ENCODE assay signal across 8 mouse cellular contexts in the genomic region with DNA sequence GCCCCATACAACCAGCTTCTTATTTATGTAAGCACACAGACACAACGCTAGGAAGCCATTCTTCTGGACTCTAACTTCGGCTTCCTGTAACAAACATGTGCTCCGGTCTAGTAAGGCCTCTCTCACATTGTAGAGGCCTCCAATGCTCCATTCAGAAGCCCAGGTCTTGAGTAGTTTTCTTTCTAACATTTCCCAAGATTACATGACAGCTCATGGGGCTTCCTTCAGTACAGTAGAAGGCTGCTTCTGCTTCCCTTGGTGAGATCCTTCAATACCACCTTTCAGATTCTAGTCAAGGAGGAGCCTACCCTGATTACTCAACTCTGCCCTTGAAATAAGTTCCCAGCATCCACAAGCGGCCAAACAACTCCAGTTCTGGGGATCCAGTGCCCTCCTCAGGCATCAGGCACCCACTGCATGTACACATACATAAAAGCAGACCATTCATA. TPM values are rescaled to one million over a fixed set of nuclear protein-coding genes. Genes with fewer than 3 reads are reported as not detected.
DNase-seq lines count a peak whose midpoint lies in the region; ATAC-seq and TF ChIP-seq lines count a peak whose summit lies in the region.

No protein-coding gene starts in this region.

- no peaks in the 10 kb centered on the region for H3K9me3 ChIP-seq in heart, embryonic 13.5 days
- no peaks in the 10 kb centered on the region for H3K9me3 ChIP-seq in G1E (replicated peaks)
- H3K9me3 ChIP-seq in midbrain, embryonic 10.5 days (replicated peaks): no peaks in the 10 kb centered on the region

- peaks cover 8% of the 10 kb centered on the region; the same call in 1 of the 2 replicates for H3K36me3 ChIP-seq in heart, embryonic 13.5 days
- peaks cover 67% of the 10 kb centered on the region for H3K36me3 ChIP-seq in G1E (replicated peaks)
- peaks cover 28% of the 10 kb centered on the region for H3K36me3 ChIP-seq in midbrain, embryonic 10.5 days

- H3K9ac ChIP-seq in heart, embryonic 13.5 days: peak overlapping the region; percentile 93

- TF ChIP-seq CTCF in G1E (IDR thresholded peaks at IDR 0.05; ENCODE audit: low read depth, low read length): no peak

- no peak for ATAC-seq in heart, embryonic 13.5 days (ENCODE audit: extremely low read depth, insufficient number of reproducible peaks, low FRiP score, low TSS enrichment)
- no peak for ATAC-seq in G1E (ENCODE audit: extremely low read depth, insufficient number of reproducible peaks, low FRiP score, poor library complexity, severe bottlenecking)
- peak; percentile 36 for ATAC-seq in granulocyte monocyte progenitor cell, adult 5-6 weeks (replicated peaks; ENCODE audit: poor library complexity, severe bottlenecking)

- H3K4me2 ChIP-seq in heart, embryonic 13.5 days: peak overlapping the region; percentile 99

- H3K27me3 ChIP-seq in heart, embryonic 13.5 days (replicated peaks): no peaks in the 10 kb centered on the region
- H3K27me3 ChIP-seq in G1E (ENCODE audit: insufficient read depth, low read length): no peaks in the 10 kb centered on the region
- H3K27me3 ChIP-seq in midbrain, embryonic 10.5 days (ENCODE audit: low read depth, poor library complexity, severe bottlenecking): no peaks in the 10 kb centered on the region

- DNase-seq in heart, postnatal 4 days: no peak
- DNase-seq in G1E (ENCODE audit: low spot score): no peak
- no peak for DNase-seq in midbrain, embryonic 10.5 days (ENCODE audit: low spot score)
- no peak for DNase-seq in spleen, postnatal 36 days (ENCODE audit: low spot score in 2 of 2)
- DNase-seq in spleen, adult 12 weeks (ENCODE audit: low spot score): no peak
- no peak for DNase-seq in ovary, postnatal 10 days (ENCODE audit: low spot score)

- WGBS in heart, embryonic 13.5 days: 32% methylated on average over 4 of the region's 4 CpGs
- 33% methylated on average over 4 of the region's 4 CpGs for WGBS in midbrain, embryonic 10.5 days

- peaks cover 59% of the 10 kb centered on the region for H3K4me1 ChIP-seq in heart, embryonic 13.5 days
- peaks cover 80% of the 10 kb centered on the region for H3K4me1 ChIP-seq in G1E (ENCODE audit: insufficient read depth, low read depth, low read length)
- H3K4me1 ChIP-seq in midbrain, embryonic 10.5 days: peaks cover 39% of the 10 kb centered on the region

- H3K4me3 ChIP-seq in heart, embryonic 13.5 days: peak overlapping the region; percentile 83
- H3K4me3 ChIP-seq in G1E (ENCODE audit: low read depth, low read length): peak overlapping the region; percentile 85; the same call in 1 of the 2 replicates
- H3K4me3 ChIP-seq in midbrain, embryonic 10.5 days: peak overlapping the region; percentile 82

- H3K27ac ChIP-seq in heart, embryonic 13.5 days (replicated peaks): peak overlapping the region; percentile 94
- H3K27ac ChIP-seq in midbrain, embryonic 10.5 days (replicated peaks): peak overlapping the region; percentile 99

RNA-seq across cellular contexts. Expression of gene Dido1, which starts 7.1 kb away (rescaled TPM):
- polyA plus RNA-seq in heart, embryonic 13.5 days (2015; fragmentation: Nextera tagmentation; extraction: Ambion mirVana): 14.8 and 16.4 TPM in 2 replicates
- 10 to 100 TPM; 40.5 to 44.0 TPM for total RNA-seq in heart, postnatal 4 days (2021)
- total RNA-seq in G1E (2014; fragmentation: Nextera tagmentation) (57.3 and 66.5 TPM in 2 replicates), G1E (2017) (53.6 and 62.3 TPM in 2 replicates)
- 19.4 and 21.4 TPM in 2 replicates for polyA plus RNA-seq in G1E (2012)
- 44.8 and 57.8 TPM in 2 replicates for total RNA-seq in granulocyte monocyte progenitor cell, adult 5-6 weeks (2014; fragmentation: Nextera tagmentation)
- 48.5 and 51.3 TPM in 2 replicates for total RNA-seq in granulocyte monocyte progenitor cell, adult 5-6 weeks (2017)
- polyA plus RNA-seq in midbrain, embryonic 10.5 days (2016; fragmentation: Nextera tagmentation; extraction: Ambion mirVana): 30.9 and 34.6 TPM in 2 replicates

RNA-seq across cellular contexts. Expression of gene Gid8, which starts 7.2 kb away (rescaled TPM):
- polyA plus RNA-seq in heart, embryonic 13.5 days (2015; fragmentation: Nextera tagmentation; extraction: Ambion mirVana): 43.8 and 50.4 TPM in 2 replicates
- total RNA-seq in heart, postnatal 4 days (2021): 10 to 100 TPM; 68.5 to 69.9 TPM
- 68.9 and 79.7 TPM in 2 replicates for total RNA-seq in G1E (2014; fragmentation: Nextera tagmentation)
- total RNA-seq in G1E (2017): 70.2 and 78.3 TPM in 2 replicates
- 29.3 and 35.5 TPM in 2 replicates for polyA plus RNA-seq in G1E (2012)
- total RNA-seq in granulocyte monocyte progenitor cell, adult 5-6 weeks (2014; fragmentation: Nextera tagmentation): 50.9 and 61.5 TPM in 2 replicates
- total RNA-seq in granulocyte monocyte progenitor cell, adult 5-6 weeks (2017): 58.6 and 64.3 TPM in 2 replicates
- 50.2 TPM in 2 replicates for polyA plus RNA-seq in midbrain, embryonic 10.5 days (2016; fragmentation: Nextera tagmentation; extraction: Ambion mirVana)

RNA-seq across cellular contexts. Expression of gene Slc17a9, which starts 22.3 kb away (rescaled TPM):
- 0.65 and 1.1 TPM in 2 replicates for polyA plus RNA-seq in heart, embryonic 13.5 days (2015; fragmentation: Nextera tagmentation; extraction: Ambion mirVana)
- total RNA-seq in heart, postnatal 4 days (2021): under 1 TPM; 0.69 to 0.88 TPM
- 1.2 and 2.0 TPM in 2 replicates for total RNA-seq in G1E (2014; fragmentation: Nextera tagmentation)
- 0.06 TPM in 1 of 2 replicates, not detected in the other for total RNA-seq in G1E (2017)
- polyA plus RNA-seq in G1E (2012): 0.26 and 0.36 TPM in 2 replicates
- 19.4 and 21.5 TPM in 2 replicates for total RNA-seq in granulocyte monocyte progenitor cell, adult 5-6 weeks (2014; fragmentation: Nextera tagmentation)
- 6.5 and 9.0 TPM in 2 replicates for total RNA-seq in granulocyte monocyte progenitor cell, adult 5-6 weeks (2017)
- 0.43 and 0.57 TPM in 2 replicates for polyA plus RNA-seq in midbrain, embryonic 10.5 days (2016; fragmentation: Nextera tagmentation; extraction: Ambion mirVana)
